Mouse (Mus musculus): Measurements from ENCODE around the gene Sox15. TPM values are rescaled to one million over a fixed set of nuclear protein-coding genes. Genes with fewer than 3 reads are reported as not detected.
"Not testable (repeated sequence)": the region's sequence is repeated elsewhere in the genome, so short reads cannot be mapped to it uniquely, and the experiment has no call there.

Sox15 gene
- polyA plus RNA-seq, 1 experiment from 2014 or later: 0.37 TPM

DNA sequence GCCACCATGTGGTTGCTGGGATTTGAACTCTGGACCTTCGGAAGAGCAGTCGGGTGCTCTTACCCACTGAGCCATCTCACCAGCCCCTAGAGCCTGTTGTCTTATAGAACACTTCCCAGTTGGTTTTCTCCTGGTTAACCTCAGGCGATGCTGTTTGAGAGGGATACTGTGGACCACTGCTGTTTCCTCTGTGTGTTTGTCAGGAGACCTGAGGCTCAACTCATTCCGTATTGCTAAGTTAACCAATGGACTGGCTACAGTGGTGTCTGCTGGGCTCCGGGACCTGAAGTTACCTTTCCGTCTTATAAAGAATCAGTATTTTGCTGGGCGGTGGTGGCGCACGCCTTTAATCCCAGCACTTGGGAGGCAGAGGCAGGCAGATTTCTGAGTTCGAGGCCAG is 47.8 kb downstream of the Sox15 start:
- DNase-seq (ENCODE audit: low spot score); H3K4me3 ChIP-seq; H3K9me3 ChIP-seq; H3K27me3 ChIP-seq (ENCODE audit: insufficient read depth, poor library complexity, severe bottlenecking); H3K4me1 ChIP-seq (replicated peaks); H3K36me3 ChIP-seq; H3K27ac ChIP-seq: not testable (repeated sequence)
- 92% methylated on average over 10 of the region's 10 CpGs for WGBS

DNA sequence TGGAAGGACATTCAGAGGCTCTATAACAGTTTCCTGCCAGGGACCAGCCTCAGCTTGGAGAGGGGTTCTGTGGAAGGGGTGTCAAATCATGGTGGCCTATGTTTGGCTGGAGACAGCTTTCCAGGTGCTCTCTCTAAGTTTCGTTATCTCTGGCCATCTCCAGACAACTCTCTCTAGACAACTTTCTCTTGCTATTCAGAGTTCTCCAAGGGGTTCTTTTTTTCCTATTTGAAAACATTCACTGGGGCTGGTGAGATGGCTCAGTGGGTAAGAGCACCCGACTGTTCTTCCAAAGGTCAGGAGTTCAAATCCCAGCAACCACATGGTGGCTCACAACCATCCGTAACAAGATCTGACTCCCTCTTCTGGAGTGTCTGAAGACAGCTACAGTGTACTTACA is 48.3 kb downstream of the Sox15 start:
- WGBS: 75% methylated on average over 3 of the region's 3 CpGs
- H3K27me3 ChIP-seq (ENCODE audit: insufficient read depth, poor library complexity, severe bottlenecking); DNase-seq (ENCODE audit: low spot score); H3K4me3 ChIP-seq; H3K27ac ChIP-seq; H3K9me3 ChIP-seq; H3K4me1 ChIP-seq (replicated peaks); H3K36me3 ChIP-seq: not testable (repeated sequence)

DNA sequence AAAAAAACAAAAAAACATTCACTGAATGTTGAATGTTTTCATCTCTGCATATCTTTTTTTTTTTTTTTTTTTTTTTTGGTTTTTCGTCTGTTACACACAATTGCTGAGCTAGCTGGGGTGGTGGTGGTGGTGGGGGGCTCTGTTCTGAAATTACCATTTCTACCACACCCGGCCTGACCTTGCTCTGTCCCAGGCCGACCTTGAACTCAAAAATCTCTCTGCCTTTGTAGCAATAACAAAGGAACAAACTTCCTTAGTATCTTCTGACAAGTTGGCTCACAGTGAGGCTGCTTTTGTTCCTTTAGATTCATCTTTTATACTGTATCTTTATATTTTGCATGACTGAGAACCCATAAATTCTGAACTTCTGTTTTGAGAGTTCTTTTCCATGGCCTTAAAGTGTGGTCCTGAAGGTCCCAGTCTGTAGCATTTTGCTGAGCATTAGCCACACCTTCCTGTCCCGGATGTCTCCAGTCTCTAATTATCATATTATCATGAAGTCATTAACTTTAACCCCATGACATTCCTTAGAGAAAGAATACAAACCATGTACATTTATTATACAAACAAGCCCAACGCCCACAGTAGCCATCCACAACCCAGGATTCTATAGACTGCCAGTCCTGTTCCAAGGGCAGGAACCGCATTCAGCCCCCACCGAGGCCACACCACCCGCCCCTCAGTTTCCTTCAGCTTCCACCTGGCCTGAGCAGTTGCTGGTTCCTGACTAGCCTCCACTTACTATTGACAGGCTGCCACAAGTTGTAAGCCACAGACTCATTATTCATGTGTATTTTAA is 48.9 kb downstream of the Sox15 start:
- peaks cover 12% of the 10 kb centered on the region for H3K4me1 ChIP-seq (replicated peaks)
- 68% methylated on average over 8 of the region's 8 CpGs for WGBS
- DNase-seq (ENCODE audit: low spot score): no peak
- no peak overlapping the region for H3K27ac ChIP-seq
- H3K9me3 ChIP-seq: no peaks in the 10 kb centered on the region
- H3K36me3 ChIP-seq: no peaks in the 10 kb centered on the region
- no peak overlapping the region for H3K4me3 ChIP-seq
- no peaks in the 10 kb centered on the region for H3K27me3 ChIP-seq (ENCODE audit: insufficient read depth, poor library complexity, severe bottlenecking)

DNA sequence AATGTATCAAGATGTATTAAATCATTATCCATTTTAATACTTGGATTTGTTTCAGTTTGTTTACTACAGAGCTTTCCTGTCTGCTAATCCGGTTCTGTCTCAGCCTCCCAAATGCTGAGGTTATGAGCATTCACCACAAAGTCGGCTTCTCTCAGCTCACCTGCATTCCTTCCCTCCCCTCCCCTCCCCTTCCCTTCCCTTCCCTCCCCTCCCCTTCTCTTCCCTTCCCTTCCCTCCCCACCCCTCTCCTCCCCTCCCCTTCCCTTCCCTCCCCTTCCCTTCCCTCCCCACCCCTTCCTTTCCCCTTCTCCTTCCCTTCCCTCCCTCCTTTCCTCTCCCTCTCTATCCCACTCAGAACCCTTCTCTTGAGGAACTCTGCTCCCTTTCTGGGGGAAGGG is 49.5 kb downstream of the Sox15 start:
- no peak for DNase-seq (ENCODE audit: low spot score)
- Histone ChIP-seq H3K27ac (no peak overlapping the region), H3K36me3 (no peaks in the 10 kb centered on the region), H3K4me1 (replicated peaks) (peaks cover 18% of the 10 kb centered on the region), H3K4me3 (no peak overlapping the region), H3K27me3 (ENCODE audit: insufficient read depth, poor library complexity, severe bottlenecking) (no peaks in the 10 kb centered on the region), H3K9me3 (no peaks in the 10 kb centered on the region)
- 49% methylated on average over 2 of the region's 2 CpGs for WGBS

MicroRNAs encoded within 50 kb of the gene (microRNA counts, 519-probe panel; counts per million panel counts)
- microRNA mmu-miR-1934 (1,255 counts per million, percentile 77 among the panel's probes with 10 or more counts), microRNA mmu-miR-467f (1,255 counts per million, percentile 77 among the panel's probes with 10 or more counts)

Other genes starting within 250 kb of the Sox15 start
- 37.9 and 43.4 TPM in 2 replicates for gene Kdm6b, start 241.6 kb upstream of the Sox15 start, polyA plus RNA-seq (2016; fragmentation: Nextera tagmentation; extraction: Ambion mirVana)
- 2.0 and 2.6 TPM in 2 replicates for gene Dnah2, start 106.2 kb upstream of the Sox15 start, polyA plus RNA-seq (2016; fragmentation: Nextera tagmentation; extraction: Ambion mirVana)
- 61.9 and 67.2 TPM in 2 replicates for gene Efnb3, start 95.1 kb upstream of the Sox15 start, polyA plus RNA-seq (2016; fragmentation: Nextera tagmentation; extraction: Ambion mirVana)
- 40.6 and 41.4 TPM in 2 replicates for gene Wrap53, start 75.1 kb upstream of the Sox15 start, polyA plus RNA-seq (2016; fragmentation: Nextera tagmentation; extraction: Ambion mirVana)
- 166 and 173 TPM in 2 replicates for gene Trp53, start 75.0 kb upstream of the Sox15 start, polyA plus RNA-seq (2016; fragmentation: Nextera tagmentation; extraction: Ambion mirVana)
- gene Atp1b2, start 49.4 kb upstream of the Sox15 start, polyA plus RNA-seq (2016; fragmentation: Nextera tagmentation; extraction: Ambion mirVana): 7.5 and 7.8 TPM in 2 replicates
- not detected in 2 replicates for gene Shbg, start 37.4 kb upstream of the Sox15 start, polyA plus RNA-seq (2016; fragmentation: Nextera tagmentation; extraction: Ambion mirVana)
- 15.4 and 24.5 TPM in 2 replicates for gene Sat2, start 33.3 kb upstream of the Sox15 start, polyA plus RNA-seq (2016; fragmentation: Nextera tagmentation; extraction: Ambion mirVana)
- 37.9 and 47.4 TPM in 2 replicates for gene Fxr2, start 22.3 kb upstream of the Sox15 start, polyA plus RNA-seq (2016; fragmentation: Nextera tagmentation; extraction: Ambion mirVana)
- gene Mpdu1, start 7.3 kb downstream of the Sox15 start, polyA plus RNA-seq (2016; fragmentation: Nextera tagmentation; extraction: Ambion mirVana): 80.6 and 88.3 TPM in 2 replicates
- 7.2 and 8.7 TPM in 2 replicates for gene Cd68, start 10.8 kb downstream of the Sox15 start, polyA plus RNA-seq (2016; fragmentation: Nextera tagmentation; extraction: Ambion mirVana)
- 740 and 935 TPM in 2 replicates for gene Eif4a1, start 17.1 kb downstream of the Sox15 start, polyA plus RNA-seq (2016; fragmentation: Nextera tagmentation; extraction: Ambion mirVana)
- 116 and 122 TPM in 2 replicates for gene Senp3, start 26.8 kb downstream of the Sox15 start, polyA plus RNA-seq (2016; fragmentation: Nextera tagmentation; extraction: Ambion mirVana)
- gene Tnfsf13, start 30.5 kb downstream of the Sox15 start, polyA plus RNA-seq (2016; fragmentation: Nextera tagmentation; extraction: Ambion mirVana): 0.14 and 0.30 TPM in 2 replicates
- gene Tnfsf12, start 40.5 kb downstream of the Sox15 start, polyA plus RNA-seq (2016; fragmentation: Nextera tagmentation; extraction: Ambion mirVana): 2.2 and 2.3 TPM in 2 replicates
- 0.82 and 0.85 TPM in 2 replicates for gene Tnfsfm13, start 40.8 kb downstream of the Sox15 start, polyA plus RNA-seq (2016; fragmentation: Nextera tagmentation; extraction: Ambion mirVana)
- 31.1 and 37.9 TPM in 2 replicates for gene Polr2a, start 103.3 kb downstream of the Sox15 start, polyA plus RNA-seq (2016; fragmentation: Nextera tagmentation; extraction: Ambion mirVana)
- 0.50 TPM in 1 of 2 replicates, not detected in the other for gene Slc35g3, start 106.7 kb downstream of the Sox15 start, polyA plus RNA-seq (2016; fragmentation: Nextera tagmentation; extraction: Ambion mirVana)
- 0.80 and 1.2 TPM in 2 replicates for gene Zbtb4, start 110.6 kb downstream of the Sox15 start, polyA plus RNA-seq (2016; fragmentation: Nextera tagmentation; extraction: Ambion mirVana)
- gene Chrnb1, start 140.6 kb downstream of the Sox15 start, polyA plus RNA-seq (2016; fragmentation: Nextera tagmentation; extraction: Ambion mirVana): 1.6 and 2.2 TPM in 2 replicates
- 0.76 and 1.8 TPM in 2 replicates for gene Fgf11, start 146.5 kb downstream of the Sox15 start, polyA plus RNA-seq (2016; fragmentation: Nextera tagmentation; extraction: Ambion mirVana)
- gene Tmem102, start 150.3 kb downstream of the Sox15 start, polyA plus RNA-seq (2016; fragmentation: Nextera tagmentation; extraction: Ambion mirVana): 1.3 and 1.5 TPM in 2 replicates
- not detected in 2 replicates for gene Gm39566, start 160.0 kb downstream of the Sox15 start, polyA plus RNA-seq (2016; fragmentation: Nextera tagmentation; extraction: Ambion mirVana)
- gene Spem2, start 163.2 kb downstream of the Sox15 start, polyA plus RNA-seq (2016; fragmentation: Nextera tagmentation; extraction: Ambion mirVana): not detected in 2 replicates
- 0.34 TPM in 1 of 2 replicates, not detected in the other for gene Spem1, start 166.9 kb downstream of the Sox15 start, polyA plus RNA-seq (2016; fragmentation: Nextera tagmentation; extraction: Ambion mirVana)
- gene Nlgn2, start 182.5 kb downstream of the Sox15 start, polyA plus RNA-seq (2016; fragmentation: Nextera tagmentation; extraction: Ambion mirVana): 5.8 and 9.1 TPM in 2 replicates
- 312 and 362 TPM in 2 replicates for gene Tmem256, start 183.2 kb downstream of the Sox15 start, polyA plus RNA-seq (2016; fragmentation: Nextera tagmentation; extraction: Ambion mirVana)
- gene Plscr3, start 191.1 kb downstream of the Sox15 start, polyA plus RNA-seq (2016; fragmentation: Nextera tagmentation; extraction: Ambion mirVana): 85.3 and 88.7 TPM in 2 replicates
- 0.77 and 1.7 TPM in 2 replicates for gene Tnk1, start 203.4 kb downstream of the Sox15 start, polyA plus RNA-seq (2016; fragmentation: Nextera tagmentation; extraction: Ambion mirVana)
- gene Tmem95, start 222.7 kb downstream of the Sox15 start, polyA plus RNA-seq (2016; fragmentation: Nextera tagmentation; extraction: Ambion mirVana): not detected in 2 replicates
- gene Kctd11, start 226.1 kb downstream of the Sox15 start, polyA plus RNA-seq (2016; fragmentation: Nextera tagmentation; extraction: Ambion mirVana): 5.2 and 6.8 TPM in 2 replicates
- 1.2 and 1.4 TPM in 2 replicates for gene Acap1, start 240.2 kb downstream of the Sox15 start, polyA plus RNA-seq (2016; fragmentation: Nextera tagmentation; extraction: Ambion mirVana)
- gene 2810408A11Rik, start 245.7 kb downstream of the Sox15 start, polyA plus RNA-seq (2016; fragmentation: Nextera tagmentation; extraction: Ambion mirVana): 11.4 and 15.2 TPM in 2 replicates
- gene Neurl4, start 245.8 kb downstream of the Sox15 start, polyA plus RNA-seq (2016; fragmentation: Nextera tagmentation; extraction: Ambion mirVana): 12.5 and 13.4 TPM in 2 replicates

Data from hindbrain, embryonic 10.5 days (tissue).